Comparison of ENCODE assay signal across 8 mouse cellular contexts in genomic region chr2:30392577-30393369, GRCm38 (mm10). TPM values are rescaled to one million over a fixed set of nuclear protein-coding genes. Genes with fewer than 3 reads are reported as not detected.
DNase-seq lines count a peak whose midpoint lies in the region; ATAC-seq lines count a peak whose summit lies in the region.

No protein-coding gene starts in this region.

- peaks cover 3% of the 10 kb centered on the region for H3K36me3 ChIP-seq in neural tube, embryonic 11.5 days (ENCODE audit: control insufficient read depth, insufficient read depth, low read length)
- peaks cover 12% of the 10 kb centered on the region; the same call in 1 of the 2 replicates for H3K36me3 ChIP-seq in hindbrain, embryonic 15.5 days

- no peaks in the 10 kb centered on the region for H3K27me3 ChIP-seq in neural tube, embryonic 11.5 days (ENCODE audit: control insufficient read depth, insufficient read depth, low read length)
- H3K27me3 ChIP-seq in hindbrain, embryonic 15.5 days: no peaks in the 10 kb centered on the region

- H3K4me2 ChIP-seq in neural tube, embryonic 11.5 days (ENCODE audit: low read depth): peak overlapping the region; percentile 74
- H3K4me2 ChIP-seq in hindbrain, embryonic 15.5 days: peak overlapping the region; percentile 89

- peak overlapping the region; percentile 86 for H3K4me3 ChIP-seq in neural tube, embryonic 11.5 days (ENCODE audit: low read depth, low read length)
- peak overlapping the region; percentile 89 for H3K4me3 ChIP-seq in hindbrain, embryonic 15.5 days

- peak; percentile 77 for ATAC-seq in neural tube, embryonic 11.5 days (ENCODE audit: insufficient read depth, low FRiP score, low TSS enrichment)
- peak; percentile 79 for ATAC-seq in hindbrain, embryonic 15.5 days (ENCODE audit: low FRiP score, low read depth)

- no peaks in the 10 kb centered on the region for H3K9me3 ChIP-seq in neural tube, embryonic 11.5 days (ENCODE audit: control insufficient read depth, low read length)
- no peaks in the 10 kb centered on the region for H3K9me3 ChIP-seq in hindbrain, embryonic 15.5 days

- peaks cover 11% of the 10 kb centered on the region for H3K4me1 ChIP-seq in neural tube, embryonic 11.5 days (ENCODE audit: control insufficient read depth, insufficient read depth, low read length)
- H3K4me1 ChIP-seq in hindbrain, embryonic 15.5 days (replicated peaks): peaks cover 21% of the 10 kb centered on the region

- H3K9ac ChIP-seq in neural tube, embryonic 11.5 days (ENCODE audit: low read length): peak overlapping the region; percentile 66
- H3K9ac ChIP-seq in hindbrain, embryonic 15.5 days: peak overlapping the region; percentile 68

- WGBS in neural tube, embryonic 11.5 days: under 1% methylated on average over 42 of the region's 54 CpGs
- under 1% methylated on average over 52 of the region's 54 CpGs for WGBS in hindbrain, embryonic 15.5 days

- intact Hi-C loops in left cerebral cortex, postnatal 25 days (cut with DNase I): loop anchor here (2.0 kb wide), 1 partner anchor 20 kb away; no protein-coding TSS in a partner anchor

- DNase-seq in neural tube, embryonic 11.5 days (ENCODE audit: low spot score): peak; percentile 94
- DNase-seq in neural tube, embryonic 10.5 days (ENCODE audit: extremely low spot score, low spot score): no peak
- peak; percentile 88 to 90 for DNase-seq in cerebellum, postnatal 14 days
- peak; percentile 80 for DNase-seq in gastrocnemius, adult 18-20 months (ENCODE audit: low spot score)
- DNase-seq in left cerebral cortex, postnatal 25 days (ENCODE audit: low spot score in 2 of 2): peak; percentile 58 to 67
- peak; percentile 94 for DNase-seq in mesoderm, embryonic 11.5 days (ENCODE audit: low read depth, low spot score)
- peak; percentile 37 to 51 for DNase-seq in spleen, postnatal 36 days (ENCODE audit: low spot score in 2 of 2)

- peak overlapping the region; percentile 86 for H3K27ac ChIP-seq in neural tube, embryonic 11.5 days (ENCODE audit: low read depth, low read length)
- peak overlapping the region; percentile 96 for H3K27ac ChIP-seq in hindbrain, embryonic 15.5 days (replicated peaks)

RNA-seq across cellular contexts. Expression of gene Dolpp1, which starts 0.7 kb away (rescaled TPM):
- polyA plus RNA-seq in neural tube, embryonic 11.5 days (2014; fragmentation: Nextera tagmentation; extraction: Ambion mirVana): 48.6 and 51.1 TPM in 2 replicates
- total RNA-seq in gastrocnemius, adult 18-20 months (2021): 1 to 10 TPM; 4.9 to 6.9 TPM
- polyA plus RNA-seq in hindbrain, embryonic 15.5 days (2015; fragmentation: Nextera tagmentation; extraction: Ambion mirVana): 59.0 and 60.4 TPM in 2 replicates
- total RNA-seq in left cerebral cortex, postnatal 25 days (2021): 10 to 100 TPM; 27.5 to 29.2 TPM

RNA-seq across cellular contexts. Expression of gene Crat, which starts 22.8 kb away (rescaled TPM):
- polyA plus RNA-seq in neural tube, embryonic 11.5 days (2014; fragmentation: Nextera tagmentation; extraction: Ambion mirVana): 27.4 and 29.1 TPM in 2 replicates
- 100 to 1,000 TPM; 378 to 382 TPM for total RNA-seq in gastrocnemius, adult 18-20 months (2021)
- 25.7 and 29.5 TPM in 2 replicates for polyA plus RNA-seq in hindbrain, embryonic 15.5 days (2015; fragmentation: Nextera tagmentation; extraction: Ambion mirVana)
- total RNA-seq in left cerebral cortex, postnatal 25 days (2021): 10 to 100 TPM; 48.4 to 50.7 TPM

RNA-seq across cellular contexts. Expression of gene Ptpa, which starts 23.1 kb away (rescaled TPM):
- polyA plus RNA-seq in neural tube, embryonic 11.5 days (2014; fragmentation: Nextera tagmentation; extraction: Ambion mirVana): 63.2 and 64.2 TPM in 2 replicates
- total RNA-seq in gastrocnemius, adult 18-20 months (2021): 10 to 100 TPM; 62.9 to 65.1 TPM
- 138 and 150 TPM in 2 replicates for polyA plus RNA-seq in hindbrain, embryonic 15.5 days (2015; fragmentation: Nextera tagmentation; extraction: Ambion mirVana)
- total RNA-seq in left cerebral cortex, postnatal 25 days (2021): 100 to 1,000 TPM; 172 to 174 TPM

RNA-seq across cellular contexts. Expression of gene Miga2, which starts 28.7 kb away (rescaled TPM):
- polyA plus RNA-seq in neural tube, embryonic 11.5 days (2014; fragmentation: Nextera tagmentation; extraction: Ambion mirVana): 23.2 and 27.5 TPM in 2 replicates
- total RNA-seq in gastrocnemius, adult 18-20 months (2021): 10 to 100 TPM; 24.8 to 31.0 TPM
- 35.0 and 36.0 TPM in 2 replicates for polyA plus RNA-seq in hindbrain, embryonic 15.5 days (2015; fragmentation: Nextera tagmentation; extraction: Ambion mirVana)
- total RNA-seq in left cerebral cortex, postnatal 25 days (2021): 100 to 1,000 TPM; 120 to 124 TPM

RNA-seq across cellular contexts. Expression of gene Sh3glb2, which starts 33.6 kb away (rescaled TPM):
- 58.2 and 61.6 TPM in 2 replicates for polyA plus RNA-seq in neural tube, embryonic 11.5 days (2014; fragmentation: Nextera tagmentation; extraction: Ambion mirVana)
- total RNA-seq in gastrocnemius, adult 18-20 months (2021): 10 to 100 TPM; 15.7 to 17.5 TPM
- polyA plus RNA-seq in hindbrain, embryonic 15.5 days (2015; fragmentation: Nextera tagmentation; extraction: Ambion mirVana): 189 and 205 TPM in 2 replicates
- total RNA-seq in left cerebral cortex, postnatal 25 days (2021): 100 to 1,000 TPM; 277 to 301 TPM

Comparison
In these comparisons a context has a peak if more than half of its experiments do, and no peak if none do; other contexts are left out.
1. RNA of gene Crat, which starts 22.8 kb away (total RNA-seq): 378 to 382 TPM in gastrocnemius, adult 18-20 months; 48.4 to 50.7 TPM in left cerebral cortex, postnatal 25 days; every median in the first group is over 4 times any median in the second.